Mouse (Mus musculus): Measurements from ENCODE around the gene Spag6l. TPM values are rescaled to one million over a fixed set of nuclear protein-coding genes. Genes with fewer than 3 reads are reported as not detected.

Spag6l gene
- polyA plus RNA-seq (2012; rRNA removed) = 0.24 and 0.44 TPM in 2 replicates

GRCm38 (mm10) chr16:16828757-16829615 is at the start of gene Spag6l:
Spag6l (minus strand) TSS chr16:16829456.
- 3% methylated on average over 33 of the region's 33 CpGs for WGBS
- TF ChIP-seq CTCF (IDR thresholded peaks at IDR 0.05; ENCODE audit: borderline replicate concordance, control insufficient read depth, extremely low read depth, insufficient read depth, low read length, poor library complexity) = no peak; the same call in 1 of the 2 replicates
- no peak for TF ChIP-seq POLR2A (IDR thresholded peaks at IDR 0.05; ENCODE audit: control insufficient read depth, extremely low read depth, insufficient read depth, low read length, poor library complexity)
- no peaks in the 10 kb centered on the region for H3K27me3 ChIP-seq (ENCODE audit: control insufficient read depth, insufficient read depth, low read length)
- H3K36me3 ChIP-seq (ENCODE audit: control insufficient read depth, insufficient read depth, low read length) = no peaks in the 10 kb centered on the region
- H3K4me1 ChIP-seq (replicated peaks; ENCODE audit: control insufficient read depth, insufficient read depth, low read length) = peaks cover 7% of the 10 kb centered on the region
- peak within 1 kb of the TSS; percentile 51 for H3K4me3 ChIP-seq (ENCODE audit: control insufficient read depth, insufficient read depth, low read length)
- H3K27ac ChIP-seq (ENCODE audit: control insufficient read depth, insufficient read depth, low read length) = no peak within 1 kb of the TSS
- DNase-seq = peak; percentile 76

GRCm38 (mm10) chr16:16879025-16879424 is 49.8 kb upstream of the Spag6l start:
- DNase-seq = no peak
- TF ChIP-seq POLR2A (IDR thresholded peaks at IDR 0.05; ENCODE audit: control insufficient read depth, extremely low read depth, insufficient read depth, low read length, poor library complexity) (no peak), CTCF (IDR thresholded peaks at IDR 0.05; ENCODE audit: borderline replicate concordance, control insufficient read depth, extremely low read depth, insufficient read depth, low read length, poor library complexity) (no peak)
- 84% methylated on average over 5 of the region's 5 CpGs for WGBS
- no peak overlapping the region for H3K4me3 ChIP-seq (ENCODE audit: control insufficient read depth, insufficient read depth, low read length)
- no peak overlapping the region for H3K27ac ChIP-seq (ENCODE audit: control insufficient read depth, insufficient read depth, low read length)
- H3K27me3 ChIP-seq (ENCODE audit: control insufficient read depth, insufficient read depth, low read length) = no peaks in the 10 kb centered on the region
- peaks cover 54% of the 10 kb centered on the region for H3K36me3 ChIP-seq (ENCODE audit: control insufficient read depth, insufficient read depth, low read length)
- no peaks in the 10 kb centered on the region for H3K4me1 ChIP-seq (replicated peaks; ENCODE audit: control insufficient read depth, insufficient read depth, low read length)

DNA sequence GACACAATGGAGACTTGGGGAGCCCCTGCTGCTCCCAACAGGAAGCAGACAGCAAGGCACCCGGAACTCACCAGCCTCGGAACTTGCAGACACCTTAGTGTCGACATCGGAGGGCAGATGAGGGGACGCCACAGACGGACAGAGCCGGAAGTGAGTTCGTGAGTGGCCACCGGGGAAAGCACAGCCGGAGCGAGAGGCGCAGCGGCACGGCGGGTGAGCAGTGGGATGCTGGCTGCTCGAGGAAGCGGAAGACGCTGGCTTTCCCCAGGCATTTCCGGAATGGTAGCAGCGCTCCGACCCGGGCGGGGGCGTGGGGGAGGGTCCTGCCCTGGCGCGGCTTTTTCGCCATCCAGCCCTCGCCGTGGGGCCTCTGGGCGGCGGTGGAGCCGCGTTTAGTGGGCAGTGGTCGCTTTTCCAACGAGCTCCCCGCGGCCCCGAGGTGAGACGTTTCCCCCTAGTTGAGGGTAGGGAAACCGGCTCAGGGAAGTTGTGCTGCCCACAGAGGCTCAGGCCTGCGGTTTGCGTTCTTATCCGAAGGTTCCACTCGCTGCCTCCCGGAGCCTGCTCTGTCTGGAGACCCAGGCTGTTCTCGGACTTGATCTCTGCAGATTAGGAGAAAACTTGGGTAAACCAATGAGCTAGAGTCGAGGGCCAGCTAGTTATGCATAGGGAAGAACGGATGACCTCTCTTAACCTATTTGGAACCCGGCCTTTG is 41.5 kb upstream of the Spag6l start, which contains the start of the genes Top3b and Vpreb1:
Gene Top3b, plus strand, starts transcription at position 120 of the 715 bp plus-strand sequence.
Gene Vpreb1, minus strand, starts transcription at position 227 of the 715 bp plus-strand sequence.
- peaks cover under 1% of the 10 kb centered on the region; the same call in 1 of the 2 replicates for H3K36me3 ChIP-seq (ENCODE audit: control insufficient read depth, insufficient read depth, low read length)
- H3K27me3 ChIP-seq (ENCODE audit: control insufficient read depth, insufficient read depth, low read length) = no peaks in the 10 kb centered on the region
- TF ChIP-seq CTCF (IDR thresholded peaks at IDR 0.05; ENCODE audit: borderline replicate concordance, control insufficient read depth, extremely low read depth, insufficient read depth, low read length, poor library complexity) (no peak), POLR2A (IDR thresholded peaks at IDR 0.05; ENCODE audit: control insufficient read depth, extremely low read depth, insufficient read depth, low read length, poor library complexity) (0 out of 2 replicates have a peak, but pooled peaks have one; percentile 24)
- under 1% methylated on average over 49 of the region's 49 CpGs for WGBS
- peaks cover 8% of the 10 kb centered on the region for H3K4me1 ChIP-seq (replicated peaks; ENCODE audit: control insufficient read depth, insufficient read depth, low read length)
- H3K27ac ChIP-seq (ENCODE audit: control insufficient read depth, insufficient read depth, low read length) = peak within 1 kb of the TSS; percentile 49
- peak; percentile 83 for DNase-seq
- H3K4me3 ChIP-seq (ENCODE audit: control insufficient read depth, insufficient read depth, low read length) = peak within 1 kb of the TSS; percentile 74

GRCm38 (mm10) chr16:16870241-16870616 is 41.0 kb upstream of the Spag6l start:
- Histone ChIP-seq H3K4me3 (ENCODE audit: control insufficient read depth, insufficient read depth, low read length) (peak overlapping the region; percentile 74), H3K27me3 (ENCODE audit: control insufficient read depth, insufficient read depth, low read length) (no peaks in the 10 kb centered on the region), H3K27ac (ENCODE audit: control insufficient read depth, insufficient read depth, low read length) (no peak overlapping the region), H3K4me1 (replicated peaks; ENCODE audit: control insufficient read depth, insufficient read depth, low read length) (peaks cover 13% of the 10 kb centered on the region), H3K36me3 (ENCODE audit: control insufficient read depth, insufficient read depth, low read length) (no peaks in the 10 kb centered on the region)
- no peak for DNase-seq
- TF ChIP-seq POLR2A (IDR thresholded peaks at IDR 0.05; ENCODE audit: control insufficient read depth, extremely low read depth, insufficient read depth, low read length, poor library complexity) (no peak), CTCF (IDR thresholded peaks at IDR 0.05; ENCODE audit: borderline replicate concordance, control insufficient read depth, extremely low read depth, insufficient read depth, low read length, poor library complexity) (no peak)
- WGBS = 45% methylated on average over 7 of the region's 7 CpGs

DNA sequence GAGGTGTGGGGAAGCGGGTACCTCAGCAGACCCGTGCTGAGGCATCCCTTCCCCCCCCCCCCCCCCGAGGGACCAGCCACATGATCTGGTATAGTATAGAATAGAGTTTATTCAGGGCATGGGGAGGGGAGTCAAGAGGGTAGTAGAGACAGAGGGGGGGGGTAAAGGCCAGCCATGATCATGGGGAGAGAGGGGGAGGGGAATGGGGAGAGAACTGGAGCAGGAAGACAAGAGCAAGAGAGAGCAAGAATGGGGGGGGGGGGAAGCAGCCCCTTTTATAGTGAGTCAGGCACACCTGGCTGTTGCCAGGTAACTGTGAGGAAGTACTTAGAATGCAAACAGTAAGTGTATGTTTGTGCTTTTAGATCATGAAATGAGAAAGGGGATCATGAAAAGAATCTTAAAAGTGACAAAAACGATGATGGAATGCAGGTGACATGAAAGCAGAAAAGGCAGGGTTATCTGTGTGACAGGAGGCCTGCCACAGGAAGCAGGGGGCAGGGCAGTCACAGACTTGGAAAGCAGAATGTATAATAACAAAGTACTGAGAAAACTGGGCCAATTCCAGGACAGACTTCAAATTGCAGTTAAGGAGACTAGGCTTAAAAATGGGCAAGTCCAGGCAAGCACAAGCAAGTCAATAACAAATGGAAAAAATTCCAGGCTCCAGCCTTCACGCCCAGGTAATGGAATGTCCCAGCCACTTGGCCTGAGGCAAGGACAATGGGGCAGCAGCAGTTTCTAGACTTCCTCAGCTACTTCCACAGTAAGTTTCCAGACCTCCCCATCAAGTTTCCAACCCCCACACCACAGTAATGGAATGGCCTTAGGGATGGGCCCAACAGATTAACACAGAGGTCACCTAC is 36.7 kb upstream of the Spag6l start:
- 18% methylated on average over 5 of the region's 5 CpGs for WGBS
- peak overlapping the region; percentile 92 for H3K27ac ChIP-seq (ENCODE audit: control insufficient read depth, insufficient read depth, low read length)
- no peak overlapping the region for H3K4me3 ChIP-seq (ENCODE audit: control insufficient read depth, insufficient read depth, low read length)
- no peaks in the 10 kb centered on the region for H3K27me3 ChIP-seq (ENCODE audit: control insufficient read depth, insufficient read depth, low read length)
- peak; percentile 22 for DNase-seq
- H3K36me3 ChIP-seq (ENCODE audit: control insufficient read depth, insufficient read depth, low read length) = no peaks in the 10 kb centered on the region
- peaks cover 26% of the 10 kb centered on the region for H3K4me1 ChIP-seq (replicated peaks; ENCODE audit: control insufficient read depth, insufficient read depth, low read length)
- no peak for TF ChIP-seq POLR2A (IDR thresholded peaks at IDR 0.05; ENCODE audit: control insufficient read depth, extremely low read depth, insufficient read depth, low read length, poor library complexity)
- TF ChIP-seq CTCF (IDR thresholded peaks at IDR 0.05; ENCODE audit: borderline replicate concordance, control insufficient read depth, extremely low read depth, insufficient read depth, low read length, poor library complexity) = no peak

Measured in thymus, adult 2 months (tissue).